Mouse (Mus musculus): ENCODE data around the gene Plod1.

DNA sequence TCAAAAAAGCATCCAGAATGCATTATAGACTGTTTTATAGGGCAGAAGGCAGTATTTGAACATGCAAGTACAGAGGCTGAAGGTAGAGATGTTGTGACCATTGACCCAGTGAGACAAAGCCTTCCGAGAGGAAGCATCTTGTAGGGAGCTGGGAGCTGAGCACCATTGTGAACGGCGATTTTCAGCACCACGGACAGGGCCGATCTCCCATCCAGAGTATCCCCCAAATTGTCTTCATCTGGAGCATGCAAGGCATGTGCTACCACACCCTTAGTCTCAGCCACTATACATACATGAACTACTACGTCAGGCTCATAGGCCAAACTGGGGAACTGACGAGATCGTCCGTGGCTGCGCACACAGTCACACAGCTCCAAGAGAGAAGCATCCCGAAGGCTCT lies 20.6 kb upstream of the Plod1 start:
- TF ChIP-seq CTCF (IDR thresholded peaks at IDR 0.05; ENCODE audit: control insufficient read depth, insufficient read depth, insufficient replicate concordance, low read depth, low read length) (no peak), POLR2A (IDR thresholded peaks at IDR 0.05; ENCODE audit: control insufficient read depth, low read depth, low read length) (no peak)

All from testis, adult 2 months (tissue).